Mouse (Mus musculus) forebrain, embryonic 14.5 days (tissue): ENCODE results near the gene Cpsf6. TPM values are rescaled to one million over a fixed set of nuclear protein-coding genes. Genes with fewer than 3 reads are reported as not detected.

Experiments used
- ATAC-seq: fragments of 200-750 bp; cut with Nextera tagmentation; 2 replicates; pipeline ENCODE4 v1.8.0; 2017; ENCODE audit warnings: mild to moderate bottlenecking, moderate library complexity
- DNase-seq: peaks from one replicate; pipeline ENCODE4 v3.0.0-alpha.2; 2015; ENCODE audit warnings: low spot score
- H3K27ac ChIP-seq: fragments of 300-500 bp; sonication (generic); 2 replicates; pipeline ENCODE4 v1.5.1; 2014; ENCODE audit warnings: low read depth, mild to moderate bottlenecking, control low read depth, low read length, moderate library complexity
- H3K27me3 ChIP-seq: fragments of 300-500 bp; sonication (generic); replicated peaks from 2 replicates; pipeline ENCODE4 v1.6.1; 2014; ENCODE audit warnings: low read length, control low read depth, mixed read lengths; ENCODE audit not compliant: control insufficient read depth, insufficient read depth
- H3K36me3 ChIP-seq: fragments of 300-500 bp; sonication (generic); 2 replicates; pipeline ENCODE4 v1.6.1; 2014; ENCODE audit warnings: low read length, control low read depth; ENCODE audit not compliant: control insufficient read depth, insufficient read depth
- H3K4me1 ChIP-seq: fragments of 300-500 bp; sonication (generic); 2 replicates; pipeline ENCODE4 v1.6.1; 2014; ENCODE audit warnings: antibody characterized with exemption, low read length, control low read depth; ENCODE audit not compliant: control insufficient read depth, insufficient read depth
- H3K4me2 ChIP-seq: fragments of 300-500 bp; sonication (generic); 2 replicates; pipeline ENCODE4 v1.6.1; 2014; ENCODE audit warnings: mild to moderate bottlenecking, control low read depth, low read length
- H3K4me3 ChIP-seq: fragments of 300-500 bp; sonication (generic); 2 replicates; pipeline ENCODE4 v1.5.1; 2014; ENCODE audit warnings: low read depth, low read length, control low read depth
- H3K9ac ChIP-seq: fragments of 300-500 bp; sonication (generic); 2 replicates; pipeline ENCODE4 v1.6.1; 2014; ENCODE audit warnings: mild to moderate bottlenecking, low read length, control low read depth, moderate library complexity
- H3K9me3 ChIP-seq: fragments of 300-500 bp; sonication (generic); replicated peaks from 2 replicates; pipeline ENCODE4 v1.6.1; 2016; ENCODE audit warnings: low read length, control low read depth, mixed read lengths; ENCODE audit not compliant: control insufficient read depth
- WGBS: fragments of 180-500 bp; shearing (Covaris S2); extraction: QIAGEN DNeasy Blood & Tissue Kit; methylation state at CpG from one replicate; pipeline ENCODE4 v1.1.7; 2014; 5-methylcytosine and 5-hydroxymethylcytosine counted together
- polyA plus RNA-seq: library from polyadenylated mRNA; unstranded; fragments of >200 nt; fragmentation: Nextera tagmentation; extraction: Ambion mirVana; gene quantifications from 2 replicates; pipeline ENCODE4 v1.2.1, GENCODE M21; 2014

The Cpsf6 gene
- polyA plus RNA-seq, 1 experiment from 2014 or later = 188 TPM

GRCm38 (mm10) chr10:117403344-117403953 is 23.6 kb upstream of the Cpsf6 start:
- no peaks in the 10 kb centered on the region for H3K27me3 ChIP-seq
- no peak overlapping the region for H3K9ac ChIP-seq
- no peaks in the 10 kb centered on the region for H3K9me3 ChIP-seq
- H3K36me3 ChIP-seq = no peaks in the 10 kb centered on the region
- H3K27ac ChIP-seq = no peak overlapping the region
- H3K4me3 ChIP-seq = no peak overlapping the region
- no peak overlapping the region for H3K4me2 ChIP-seq
- ATAC-seq (no peak), DNase-seq (peak; percentile 60)
- peaks cover 5% of the 10 kb centered on the region; the same call in 1 of the 2 replicates for H3K4me1 ChIP-seq
- 12% methylated on average over 15 of the region's 15 CpGs for whole genome bisulfite sequencing

DNA sequence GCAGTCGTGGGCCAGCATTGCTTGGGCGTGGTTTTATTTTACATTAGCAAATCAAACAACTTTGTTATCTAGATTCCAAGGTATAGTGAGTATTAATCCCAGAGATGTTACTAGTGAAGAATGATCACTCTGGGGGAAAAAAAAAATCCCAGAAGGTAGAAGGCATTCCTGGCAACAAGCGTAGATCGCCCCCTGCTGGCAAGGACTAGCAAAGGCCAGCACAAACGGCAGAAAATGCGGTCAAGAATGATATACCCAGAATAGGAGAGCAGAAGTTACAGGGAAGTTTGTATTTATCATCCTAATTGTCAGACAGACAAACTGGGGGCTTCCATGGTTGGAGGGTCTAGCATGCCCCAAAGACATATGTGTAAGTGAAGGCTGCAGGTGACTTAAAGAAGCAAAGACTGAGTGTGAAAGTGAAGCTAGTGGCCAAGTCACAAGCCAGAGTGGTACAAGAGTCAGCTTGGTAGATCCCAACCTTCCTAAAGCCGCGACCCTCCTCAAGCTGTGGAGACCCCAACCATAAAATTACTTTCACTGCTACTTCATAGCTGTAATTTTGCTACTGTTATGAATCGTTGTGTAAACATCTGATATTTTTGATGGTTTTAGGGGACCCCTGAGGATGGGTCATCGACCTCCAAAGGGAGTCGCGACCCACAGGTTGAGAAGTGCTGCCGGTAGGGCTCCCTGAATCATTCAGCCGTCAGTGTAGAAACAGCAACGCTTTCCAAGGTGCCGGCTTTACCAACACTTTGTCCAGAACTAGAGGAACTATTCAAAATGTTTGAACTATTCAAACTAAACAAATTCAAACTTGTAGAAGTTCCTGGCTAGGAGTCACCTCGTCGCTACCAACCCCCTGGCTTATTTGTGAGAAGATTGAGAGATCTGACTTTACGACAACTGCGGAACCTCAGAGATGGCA is 22.9 kb upstream of the Cpsf6 start:
- WGBS = 63% methylated on average over 20 of the region's 20 CpGs
- Histone ChIP-seq H3K4me2 (no peak overlapping the region), H3K9ac (no peak overlapping the region), H3K4me1 (peaks cover 5% of the 10 kb centered on the region; the same call in 1 of the 2 replicates), H3K27me3 (no peaks in the 10 kb centered on the region), H3K9me3 (no peaks in the 10 kb centered on the region), H3K4me3 (no peak overlapping the region), H3K27ac (no peak overlapping the region), H3K36me3 (no peaks in the 10 kb centered on the region)
- ATAC-seq (no peak), DNase-seq (no peak)

GRCm38 (mm10) chr10:117401364-117401763 is 21.5 kb upstream of the Cpsf6 start:
- 65% methylated on average over 4 of the region's 4 CpGs for WGBS
- no peaks in the 10 kb centered on the region for H3K36me3 ChIP-seq
- no peak for DNase-seq
- H3K4me1 ChIP-seq = peaks cover 5% of the 10 kb centered on the region; the same call in 1 of the 2 replicates
- H3K27me3 ChIP-seq = no peaks in the 10 kb centered on the region
- no peak overlapping the region for H3K4me2 ChIP-seq
- ATAC-seq = no peak
- H3K27ac ChIP-seq = no peak overlapping the region
- H3K4me3 ChIP-seq = no peak overlapping the region
- H3K9me3 ChIP-seq = no peaks in the 10 kb centered on the region
- no peak overlapping the region for H3K9ac ChIP-seq

- WGBS = 84% methylated on average over 4 of the region's 4 CpGs
- Histone ChIP-seq H3K27me3 (no peaks in the 10 kb centered on the region), H3K27ac (no peak overlapping the region), H3K9ac (no peak overlapping the region), H3K4me1 (peaks cover 5% of the 10 kb centered on the region; the same call in 1 of the 2 replicates), H3K36me3 (no peaks in the 10 kb centered on the region), H3K4me3 (no peak overlapping the region), H3K9me3 (no peaks in the 10 kb centered on the region), H3K4me2 (no peak overlapping the region)
- ATAC-seq (no peak), DNase-seq (no peak)
Observed at GRCm38 (mm10) chr10:117400246-117400954, 20.6 kb upstream of the Cpsf6 start.

DNA sequence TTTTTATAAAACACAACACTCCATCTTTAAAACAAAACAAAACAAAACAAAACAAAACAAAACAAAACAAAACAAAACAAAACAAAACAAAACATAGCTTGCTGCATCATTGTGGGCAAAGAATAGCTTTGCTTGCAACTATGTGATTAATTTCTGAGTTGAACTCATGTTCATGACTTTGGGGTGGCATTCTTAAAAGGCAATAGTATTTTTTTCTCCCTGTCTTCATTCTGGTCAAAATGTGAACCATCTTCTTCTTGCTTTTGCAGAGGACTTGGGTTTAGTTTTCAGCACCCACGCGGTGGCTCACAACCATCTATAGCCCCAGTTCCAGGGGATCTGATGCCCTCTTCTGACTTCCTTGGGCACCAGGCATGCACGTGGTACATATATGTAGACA is 20.0 kb upstream of the Cpsf6 start:
- Histone ChIP-seq H3K27ac (no peak overlapping the region), H3K4me1 (peaks cover 5% of the 10 kb centered on the region; the same call in 1 of the 2 replicates), H3K9me3 (no peaks in the 10 kb centered on the region), H3K4me3 (no peak overlapping the region), H3K9ac (no peak overlapping the region), H3K4me2 (no peak overlapping the region), H3K36me3 (no peaks in the 10 kb centered on the region), H3K27me3 (no peaks in the 10 kb centered on the region)
- no peak for DNase-seq
- 87% methylated on average over 3 of the region's 3 CpGs for WGBS
- ATAC-seq = no peak

DNA sequence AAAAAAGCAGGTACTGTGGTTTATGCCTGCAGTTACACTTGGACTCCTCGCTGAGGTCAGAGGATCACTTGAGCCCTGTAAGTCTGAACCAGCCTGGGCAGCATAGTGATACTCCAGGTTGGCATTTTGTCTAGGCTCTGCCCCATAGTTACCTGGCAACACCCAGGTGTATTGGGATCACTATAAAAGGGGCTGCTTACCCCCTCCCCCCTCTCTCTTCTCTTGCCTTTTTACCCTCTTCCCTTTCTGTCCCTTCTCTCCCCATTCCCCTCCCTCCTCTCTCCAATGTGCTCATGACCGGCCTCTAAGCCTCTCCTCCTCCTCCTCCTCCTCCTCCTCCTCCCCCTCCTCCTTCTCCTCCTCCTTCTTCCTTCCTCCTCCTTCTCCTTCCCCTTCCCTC is 19.4 kb upstream of the Cpsf6 start:
- Histone ChIP-seq H3K36me3 (no peaks in the 10 kb centered on the region), H3K9ac (no peak overlapping the region), H3K27me3 (no peaks in the 10 kb centered on the region), H3K4me2 (no peak overlapping the region), H3K9me3 (no peaks in the 10 kb centered on the region), H3K27ac (no peak overlapping the region), H3K4me1 (peaks cover 5% of the 10 kb centered on the region; the same call in 1 of the 2 replicates), H3K4me3 (no peak overlapping the region)
- no peak for ATAC-seq
- WGBS = 52% methylated on average over 2 of the region's 2 CpGs
- no peak for DNase-seq

- no peaks in the 10 kb centered on the region for H3K9me3 ChIP-seq
- WGBS = 83% methylated on average over 18 of the region's 18 CpGs
- H3K27ac ChIP-seq = no peak overlapping the region
- H3K9ac ChIP-seq = no peak overlapping the region
- H3K4me3 ChIP-seq = no peak overlapping the region
- H3K36me3 ChIP-seq = no peaks in the 10 kb centered on the region
- no peak overlapping the region for H3K4me2 ChIP-seq
- H3K4me1 ChIP-seq = peaks cover 1% of the 10 kb centered on the region; the same call in 1 of the 2 replicates
- DNase-seq (no peak), ATAC-seq (no peak)
- H3K27me3 ChIP-seq = no peaks in the 10 kb centered on the region
Observed at GRCm38 (mm10) chr10:117398044-117398780, 18.4 kb upstream of the Cpsf6 start.

DNA sequence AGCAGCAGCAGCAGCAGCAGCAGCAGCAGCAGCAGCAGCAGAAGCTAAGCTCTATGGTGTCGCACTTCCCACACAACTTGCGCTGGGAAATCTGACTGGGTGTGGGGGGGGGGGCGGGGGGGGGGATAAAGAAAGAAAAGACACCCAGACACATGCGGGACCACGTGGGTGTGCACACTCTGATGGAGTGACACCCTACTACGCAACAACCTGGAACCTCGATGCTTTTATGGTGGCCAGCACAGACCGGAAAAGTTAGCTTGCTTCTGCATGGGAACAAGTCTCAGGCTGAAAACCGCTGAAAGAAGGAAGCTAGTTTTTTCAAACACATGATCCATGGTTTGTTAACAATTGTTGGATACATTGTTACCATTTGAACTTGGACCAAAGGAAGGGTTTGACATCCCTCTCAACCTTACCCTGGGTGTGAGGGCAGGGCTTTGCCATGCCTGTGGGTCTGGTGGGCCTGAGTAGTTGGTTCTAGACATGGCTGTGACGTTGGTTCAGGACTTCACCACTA is 17.4 kb upstream of the Cpsf6 start:
- WGBS = 71% methylated on average over 9 of the region's 10 CpGs
- no peak overlapping the region for H3K4me2 ChIP-seq
- no peaks in the 10 kb centered on the region for H3K9me3 ChIP-seq
- no peaks in the 10 kb centered on the region for H3K27me3 ChIP-seq
- H3K27ac ChIP-seq = no peak overlapping the region
- ATAC-seq (no peak), DNase-seq (no peak)
- H3K36me3 ChIP-seq = no peaks in the 10 kb centered on the region
- no peak overlapping the region for H3K9ac ChIP-seq
- no peak overlapping the region for H3K4me3 ChIP-seq
- H3K4me1 ChIP-seq = peaks cover 3% of the 10 kb centered on the region; the same call in 1 of the 2 replicates
